Mouse (Mus musculus) spleen, adult 2 months (tissue): ENCODE measurements at regions not wholly inside any gene's neighbourhood (a gene's known extent, or its start where the extent isn't known, plus 50 kb on each side); places are given as distances from the start of the nearest gene placed in this dataset.

Experiments used
- DNase-seq, 2 experiments: peaks; one replicate each; pipeline versions ENCODE4 v3.0.0 to v3.0.0-alpha.2; 2012 to 2021; ENCODE audit warnings: low spot score in 2 of 2, low read depth in 1 of 2
- H3K27ac ChIP-seq: fragments of 200-500 bp; 2 replicates; pipeline ENCODE4 v1.5.1; 2012; ENCODE audit warnings: low read length, inconsistent platforms; ENCODE audit not compliant: insufficient read depth
- H3K27me3 ChIP-seq: fragments of 200-500 bp; 2 replicates; pipeline ENCODE4 v1.6.1; 2012; ENCODE audit warnings: mild to moderate bottlenecking, moderate library complexity, low read length, inconsistent platforms; ENCODE audit not compliant: control insufficient read depth, insufficient read depth
- H3K36me3 ChIP-seq: fragments of 200-500 bp; 2 replicates; pipeline ENCODE4 v1.6.1; 2012; ENCODE audit warnings: mild to moderate bottlenecking, low read length, inconsistent platforms; ENCODE audit not compliant: control insufficient read depth, insufficient read depth
- H3K4me1 ChIP-seq: fragments of 200-500 bp; 2 replicates; pipeline ENCODE4 v1.6.1; 2011; ENCODE audit warnings: inconsistent platforms; ENCODE audit not compliant: control insufficient read depth, insufficient read depth, insufficient read length
- H3K4me3 ChIP-seq: fragments of 200-500 bp; 2 replicates; pipeline ENCODE4 v1.5.1; 2011; ENCODE audit warnings: mild to moderate bottlenecking, inconsistent platforms; ENCODE audit not compliant: insufficient read depth, insufficient read length; ENCODE audit errors: extremely low read depth
- CTCF ChIP-seq: fragments of 200-500 bp; IDR thresholded peaks from 2 replicates; pipeline ENCODE4 v1.5.1; 2011; ENCODE audit warnings: mild to moderate bottlenecking, inconsistent platforms; ENCODE audit not compliant: insufficient read depth, insufficient read length, insufficient replicate concordance; ENCODE audit errors: extremely low read depth
- POLR2A ChIP-seq: fragments of 200-500 bp; IDR thresholded peaks from 2 replicates; pipeline ENCODE4 v1.6.1; 2011; ENCODE audit warnings: low read depth, low read length, inconsistent platforms
- WGBS: fragments of 180-500 bp; shearing (Covaris S2); methylation state at CpG from one replicate; pipeline ENCODE4 v1.1.7; 2018; 5-methylcytosine and 5-hydroxymethylcytosine counted together

- DNase-seq, result no peak
- Histone ChIP-seq H3K27me3 (no peaks in the 10 kb centered on the region), H3K4me1 (no peaks in the 10 kb centered on the region), H3K4me3 (no peak overlapping the region), H3K27ac (no peak overlapping the region), H3K36me3 (no peaks in the 10 kb centered on the region)
- 80% methylated on average over 3 of the region's 3 CpGs for WGBS
- no peak for TF ChIP-seq POLR2A
- no peak for TF ChIP-seq CTCF
These were observed 553.3 kb downstream of the Tns1 start for GRCm38 (mm10) chr1:73570944-73571343.

GRCm38 (mm10) chr1:73566770-73567169, 551.1 kb upstream of the Tnp1 start:
- no peak for TF ChIP-seq POLR2A
- TF ChIP-seq CTCF, result no peak
- no peak for DNase-seq
- H3K27me3 ChIP-seq, result no peaks in the 10 kb centered on the region

GRCm38 (mm10) chr1:73560594-73560993, 544.9 kb upstream of the Tnp1 start:
- 81% methylated on average over 1 of the region's 1 CpGs for WGBS
- H3K27me3 ChIP-seq, result no peaks in the 10 kb centered on the region
- DNase-seq, result no peak
- no peaks in the 10 kb centered on the region for H3K36me3 ChIP-seq
- no peak overlapping the region for H3K27ac ChIP-seq
- TF ChIP-seq POLR2A, result no peak
- TF ChIP-seq CTCF, result no peak
- no peaks in the 10 kb centered on the region for H3K4me1 ChIP-seq
- H3K4me3 ChIP-seq, result no peak overlapping the region

More at GRCm38 (mm10) chr1:73566770-73567169, 551.1 kb upstream of the Tnp1 start:
- no peaks in the 10 kb centered on the region for H3K4me1 ChIP-seq
- no peaks in the 10 kb centered on the region for H3K36me3 ChIP-seq
- H3K4me3 ChIP-seq, result no peak overlapping the region
- 88% methylated on average over 3 of the region's 3 CpGs for WGBS
- H3K27ac ChIP-seq, result no peak overlapping the region

GRCm38 (mm10) chr1:73547877-73548276, 532.2 kb upstream of the Tnp1 start:
- no peaks in the 10 kb centered on the region for H3K36me3 ChIP-seq
- H3K4me3 ChIP-seq, result no peak overlapping the region
- no peak for DNase-seq
- H3K4me1 ChIP-seq, result no peaks in the 10 kb centered on the region
- no peak overlapping the region for H3K27ac ChIP-seq
- TF ChIP-seq CTCF, result no peak
- no peak for TF ChIP-seq POLR2A
- 75% methylated on average over 3 of the region's 3 CpGs for WGBS
- no peaks in the 10 kb centered on the region for H3K27me3 ChIP-seq

- Histone ChIP-seq H3K27ac (no peak overlapping the region), H3K36me3 (no peaks in the 10 kb centered on the region), H3K4me1 (no peaks in the 10 kb centered on the region), H3K27me3 (no peaks in the 10 kb centered on the region), H3K4me3 (no peak overlapping the region)
- WGBS, result 85% methylated on average over 6 of the region's 6 CpGs
- TF ChIP-seq CTCF (no peak), POLR2A (no peak)
- DNase-seq, result no peak
These were observed 529.7 kb upstream of the Tnp1 start for GRCm38 (mm10) chr1:73545401-73545800.

GRCm38 (mm10) chr1:73541371-73541770, 525.7 kb upstream of the Tnp1 start:
- no peaks in the 10 kb centered on the region for H3K36me3 ChIP-seq
- no peaks in the 10 kb centered on the region for H3K4me1 ChIP-seq
- H3K27me3 ChIP-seq, result no peaks in the 10 kb centered on the region
- no peak for TF ChIP-seq CTCF
- H3K27ac ChIP-seq, result no peak overlapping the region
- WGBS, result 74% methylated on average over 5 of the region's 5 CpGs
- no peak for DNase-seq
- no peak overlapping the region for H3K4me3 ChIP-seq

- no peak for DNase-seq
- Histone ChIP-seq H3K36me3 (no peaks in the 10 kb centered on the region), H3K4me1 (no peaks in the 10 kb centered on the region), H3K27ac (no peak overlapping the region), H3K27me3 (no peaks in the 10 kb centered on the region), H3K4me3 (no peak overlapping the region)
- TF ChIP-seq POLR2A (no peak), CTCF (no peak)
- WGBS, result 69% methylated on average over 2 of the region's 2 CpGs
These were observed 522.7 kb upstream of the Tnp1 start for GRCm38 (mm10) chr1:73538420-73538871.

GRCm38 (mm10) chr1:73535726-73536265, 520.1 kb upstream of the Tnp1 start:
- H3K27ac ChIP-seq, result no peak overlapping the region
- 87% methylated on average over 4 of the region's 4 CpGs for WGBS
- no peaks in the 10 kb centered on the region for H3K27me3 ChIP-seq
- H3K4me3 ChIP-seq, result no peak overlapping the region
- no peak for DNase-seq
- no peaks in the 10 kb centered on the region for H3K4me1 ChIP-seq
- H3K36me3 ChIP-seq, result no peaks in the 10 kb centered on the region
- TF ChIP-seq POLR2A (no peak), CTCF (no peak)
